Mouse (Mus musculus): ENCODE measurements around the gene Gm42517.

DNA sequence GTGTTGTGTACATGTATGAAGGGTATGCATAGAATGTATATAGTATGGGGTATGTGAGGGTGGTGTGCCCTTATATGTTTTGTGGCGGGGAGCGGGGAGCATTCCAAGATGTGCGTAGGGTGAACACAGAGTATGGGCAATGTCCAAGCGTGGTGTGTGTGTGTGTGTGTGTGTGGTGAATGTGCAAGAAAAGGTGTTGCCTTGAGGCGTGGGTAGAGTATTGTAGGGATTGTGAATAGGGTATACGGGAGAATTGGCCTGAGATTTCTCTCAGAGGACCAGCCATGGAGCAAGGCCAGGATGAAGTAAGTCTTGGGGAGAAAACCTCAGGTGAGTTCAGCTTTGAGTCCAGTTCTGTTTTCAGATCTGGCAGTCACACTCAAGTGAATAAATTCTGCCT, 724 bp upstream of the Gm42517 start:
- TF ChIP-seq CTCF (IDR thresholded peaks at IDR 0.05) (no peak), EP300 (IDR thresholded peaks at IDR 0.05) (no peak)

All from lung, postnatal 0 days (tissue).